Mouse (Mus musculus) naive thymus-derived CD4-positive, alpha-beta T cell, adult 2 months (primary cell): Measurements from ENCODE around the gene Acaa1a.

Source experiments
- DNase-seq: peaks from one replicate; pipeline ENCODE4 v3.0.0-alpha.2; 2011; ENCODE audit warnings: low read depth

The Acaa1a gene

GRCm38 (mm10) chr9:119388956-119389355 is 49.5 kb downstream of the Acaa1a start:
- no peak for DNase-seq

- DNase-seq = no peak
Observed at GRCm38 (mm10) chr9:119390214-119390613, 50.7 kb downstream of the Acaa1a start.

- DNase-seq = no peak
Observed at GRCm38 (mm10) chr9:119394808-119395207, 55.3 kb downstream of the Acaa1a start.
